In genomic region chr8:102790303-102790702, GRCm38 (mm10) we compare ENCODE assay signal across 8 mouse cellular contexts. TPM values are rescaled to one million over a fixed set of nuclear protein-coding genes. Genes with fewer than 3 reads are reported as not detected.
DNase-seq lines count a peak whose midpoint lies in the region; TF ChIP-seq lines count a peak whose summit lies in the region.

No protein-coding gene starts in this region.

- 29% methylated on average over 4 of the region's 4 CpGs for WGBS in kidney, adult 2 months

- peak; percentile 33; the same call in 1 of the 2 replicates for TF ChIP-seq CTCF in kidney, adult 2 months (conservative IDR thresholded peaks at IDR 0.05; ENCODE audit: insufficient read depth, insufficient read length, low read depth, low read length)

- no peak overlapping the region for H3K27ac ChIP-seq in kidney, adult 2 months (ENCODE audit: insufficient read depth, low read depth, low read length)

- DNase-seq in adrenal gland, postnatal 10 days = peak; percentile 45
- DNase-seq in adrenal gland, adult 2 months = no peak
- DNase-seq in kidney, adult 2 months = peak; percentile 19
- no peak for DNase-seq in kidney, postnatal 14 days
- peak; percentile 11 for DNase-seq in thymus, postnatal 4 days
- DNase-seq in thymus, postnatal 36 days = no peak
- no peak for DNase-seq in urinary bladder, adult 2 months (ENCODE audit: low spot score)
- DNase-seq in frontal cortex, postnatal 36 days (ENCODE audit: low spot score in 2 of 2) = no peak

- H3K4me3 ChIP-seq in kidney, adult 2 months (ENCODE audit: insufficient read depth, low read depth, low read length) = no peak overlapping the region

- no peaks in the 10 kb centered on the region for H3K4me1 ChIP-seq in kidney, adult 2 months (ENCODE audit: control insufficient read depth, insufficient read depth, low read length)

- no peaks in the 10 kb centered on the region for H3K27me3 ChIP-seq in kidney, adult 2 months (replicated peaks; ENCODE audit: control insufficient read depth, insufficient read depth, low read length)

- H3K36me3 ChIP-seq in kidney, adult 2 months (ENCODE audit: control insufficient read depth, insufficient read depth, low read length) = no peaks in the 10 kb centered on the region

- TF ChIP-seq POLR2A in kidney, adult 2 months (IDR thresholded peaks at IDR 0.05; ENCODE audit: low read depth, low read length) = no peak

RNA-seq across cellular contexts. Expression of gene Cdh11, which starts 4.9 kb away (rescaled TPM):
- total RNA-seq in adrenal gland, postnatal 10 days (2021) = 10 to 100 TPM; 28.0 to 28.6 TPM
- total RNA-seq in adrenal gland, adult 2 months (2021) = 10 to 100 TPM; 12.4 to 20.3 TPM
- 3.5 and 3.8 TPM in 2 replicates for polyA plus RNA-seq in adrenal gland, adult 2 months (2012; rRNA removed)
- 12.5 and 12.6 TPM in 2 replicates for polyA plus RNA-seq in kidney, adult 2 months (2012; rRNA removed)
- polyA plus RNA-seq in urinary bladder, adult 2 months (2012; rRNA removed) = 22.4 and 25.3 TPM in 2 replicates

Comparison
In these comparisons a context has a peak if more than half of its experiments do, and no peak if none do; other contexts are left out.
1. DNase-seq: peak in adrenal gland, postnatal 10 days (single experiment), kidney, adult 2 months (single experiment) and thymus, postnatal 4 days (single experiment); none in adrenal gland, adult 2 months (single experiment), kidney, postnatal 14 days (single experiment), thymus, postnatal 36 days (0 of 2), urinary bladder, adult 2 months (single experiment) and frontal cortex, postnatal 36 days (0 of 2).